Mouse (Mus musculus): Measurements from ENCODE around the gene Acat2.
"Not testable (repeated sequence)": the region's sequence is repeated elsewhere in the genome, so short reads cannot be mapped to it uniquely, and the experiment has no call there.

The Acat2 gene

DNA sequence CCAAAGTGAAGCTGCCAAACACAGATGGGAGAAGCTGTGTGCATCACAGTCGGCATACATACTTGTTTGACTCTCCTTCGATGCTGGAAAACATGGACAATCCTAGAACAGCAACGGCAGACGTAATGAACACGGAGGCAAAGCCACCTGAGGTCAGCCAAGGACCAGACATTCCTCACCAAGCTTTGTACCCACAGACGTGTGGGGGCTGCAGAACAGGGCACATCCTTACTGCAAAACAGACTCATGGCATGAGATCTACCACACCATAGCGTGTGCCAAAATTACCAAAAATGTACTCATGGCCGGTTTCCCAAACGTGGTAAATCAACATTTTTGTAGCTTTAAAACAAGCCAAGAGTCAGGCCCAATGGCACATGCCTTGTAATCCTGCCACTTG lies 54.1 kb downstream of the Acat2 start:
- DNase-seq (ENCODE audit: low spot score), result no peak

DNA sequence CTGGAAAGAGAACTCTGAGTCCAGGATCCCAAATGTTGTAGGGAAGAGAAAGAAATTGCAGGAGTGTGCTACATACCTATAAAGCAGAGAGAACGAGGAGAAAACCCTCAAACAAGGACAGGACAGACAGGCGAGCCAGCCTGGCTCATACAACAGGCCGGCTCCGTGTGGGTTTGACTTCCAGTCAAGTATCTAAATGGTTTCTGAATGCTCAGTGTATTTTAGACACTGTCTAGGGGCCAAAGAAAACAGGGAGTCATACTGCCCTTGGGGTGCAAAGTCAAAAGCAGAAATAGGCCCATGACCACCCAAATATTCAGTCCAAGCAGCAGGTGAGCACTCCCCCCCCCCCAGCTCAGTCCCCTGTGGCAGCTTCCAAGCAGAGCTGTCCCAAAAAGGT lies 54.7 kb downstream of the Acat2 start:
- DNase-seq (ENCODE audit: low spot score), result no peak

DNA sequence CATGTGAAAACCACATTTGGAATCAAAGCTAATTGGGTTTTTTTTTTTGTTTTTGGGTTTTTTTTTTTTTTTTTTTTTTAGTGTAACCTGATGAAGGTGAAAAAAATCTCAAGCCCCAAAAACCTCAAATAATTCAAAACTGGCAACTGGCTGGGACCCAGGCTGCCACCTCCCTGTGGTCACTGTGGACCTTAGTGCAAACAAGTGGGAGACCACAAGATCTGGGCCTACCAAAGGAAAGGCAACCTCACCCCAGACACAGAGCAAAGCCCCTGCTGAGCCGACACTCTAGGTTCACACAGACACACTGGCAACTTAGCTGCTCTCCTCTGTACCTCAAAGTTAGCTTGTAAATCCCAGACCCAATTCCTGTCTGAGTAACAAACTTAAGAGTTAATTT lies 56.2 kb downstream of the Acat2 start:
- no peak for DNase-seq (ENCODE audit: low spot score)

DNA sequence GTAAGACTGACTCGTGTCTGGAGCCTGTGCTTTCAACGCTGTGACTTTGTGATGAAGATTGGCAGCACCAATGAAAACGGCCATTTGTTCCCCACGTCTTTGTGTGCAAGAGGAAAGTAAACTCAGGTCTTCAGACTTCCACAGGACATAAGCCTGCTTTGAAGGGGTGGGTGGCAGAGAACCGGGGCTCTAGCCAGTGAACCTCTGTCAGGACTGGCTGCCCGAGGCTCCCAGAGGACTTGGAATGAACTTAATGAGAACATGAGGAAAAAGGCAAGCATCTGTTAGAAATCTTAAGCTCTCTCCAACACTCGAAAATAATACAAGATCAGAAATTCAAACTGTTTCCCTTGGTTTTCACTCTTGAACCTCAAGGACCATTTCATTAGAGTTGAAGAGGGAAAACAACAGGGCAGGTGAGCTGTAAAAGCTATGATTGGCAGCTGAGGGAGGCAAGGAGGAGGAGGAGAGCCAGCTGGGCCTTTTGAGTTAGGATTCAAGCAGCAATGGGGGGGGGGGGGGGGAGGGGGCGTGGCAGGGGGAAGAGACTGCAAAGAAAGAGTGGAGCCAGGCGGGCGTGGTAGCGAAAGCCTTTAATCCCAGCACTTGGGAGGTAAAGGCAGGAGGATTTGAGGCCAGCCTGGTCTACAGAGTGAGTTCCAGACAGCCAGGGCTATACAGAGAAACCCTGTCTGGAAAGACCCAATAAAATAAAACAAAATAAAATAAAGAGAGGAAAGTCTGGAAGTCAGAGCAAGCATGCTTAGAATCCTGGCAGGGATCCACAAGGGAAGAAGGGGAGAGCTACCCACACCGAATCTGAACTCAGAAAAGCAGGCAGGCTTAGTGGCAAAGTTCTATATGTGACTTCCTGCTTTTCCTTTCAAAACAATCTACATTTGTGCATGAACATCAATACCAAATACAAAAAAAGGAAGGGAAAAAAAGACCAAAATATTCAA lies 56.9 kb downstream of the Acat2 start:
- DNase-seq (ENCODE audit: low spot score), result no peak

DNA sequence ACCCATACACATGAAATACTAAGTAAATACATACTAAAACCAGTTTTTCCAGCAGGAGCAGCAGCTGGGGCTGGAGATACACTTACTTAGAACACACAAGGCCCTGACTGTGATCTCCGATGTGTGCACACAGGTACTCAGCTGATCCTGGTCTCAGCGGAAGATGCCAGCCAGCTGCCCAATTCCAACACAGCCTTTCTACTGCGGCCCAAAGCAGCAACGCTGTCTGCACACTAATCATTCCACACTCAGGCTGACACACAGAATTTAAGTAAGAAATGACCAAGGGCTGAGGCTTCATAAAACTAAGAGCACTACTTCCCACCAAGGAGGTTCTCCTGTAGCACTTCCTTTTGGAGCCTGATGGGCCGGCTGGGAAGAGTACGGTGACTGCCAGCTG lies 58.3 kb downstream of the Acat2 start:
- DNase-seq (ENCODE audit: low spot score), result no peak

DNA sequence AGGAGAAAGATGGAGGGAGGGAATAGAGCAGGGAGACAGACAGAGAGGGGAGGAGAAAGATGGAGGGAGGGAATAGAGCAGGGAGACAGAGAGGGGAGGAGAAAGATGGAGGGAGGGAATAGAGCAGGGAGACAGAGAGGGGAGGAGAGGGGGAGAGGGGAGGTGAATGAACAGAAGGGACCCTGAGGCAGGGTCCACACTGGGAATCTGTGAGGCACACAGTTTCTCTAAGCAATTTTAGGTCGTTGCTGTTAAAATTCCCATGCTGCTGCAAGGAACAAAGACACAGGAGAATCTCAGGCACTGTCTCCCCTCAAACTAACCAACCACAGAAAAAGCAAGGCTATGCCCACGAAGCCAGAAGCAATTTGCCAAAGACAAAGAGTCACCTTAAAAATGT lies 61.9 kb downstream of the Acat2 start:
- not testable (repeated sequence) for DNase-seq (ENCODE audit: low spot score)

DNA sequence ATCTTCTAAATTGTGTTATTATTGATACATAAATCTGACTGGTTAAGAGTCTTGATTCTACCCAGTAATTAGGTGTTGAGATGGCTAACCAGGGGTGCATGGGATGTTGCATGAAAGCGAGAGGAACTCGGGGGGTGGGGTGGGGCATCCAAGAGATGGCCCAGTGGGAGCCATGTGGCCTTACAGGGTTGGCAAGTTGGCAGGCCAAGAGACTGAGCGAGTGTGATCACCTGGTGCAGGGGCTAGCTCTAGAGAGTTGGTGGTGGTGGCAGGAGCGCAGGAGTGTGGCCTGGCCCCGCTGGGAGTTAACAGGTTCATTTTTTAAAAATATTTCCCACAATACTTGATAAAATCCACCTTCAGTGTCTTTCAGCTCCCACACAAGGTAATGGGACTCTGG lies 62.9 kb downstream of the Acat2 start:
- no peak for DNase-seq (ENCODE audit: low spot score)
